Mouse (Mus musculus) cerebellum, adult (tissue): ENCODE measurements around the gene Adprm.

Experiments used
- ATAC-seq: cut with Nextera tagmentation; 2 replicates; pipeline ENCODE4 v1.9.2; 2017; ENCODE audit warnings: mild to moderate bottlenecking, moderate library complexity, mixed read lengths; ENCODE audit not compliant: insufficient number of reproducible peaks, low FRiP score, low TSS enrichment

Gene Adprm

GRCm38 (mm10) chr11:67077435-67077834 lies 25.0 kb upstream of the Adprm start:
- no peak for ATAC-seq

- ATAC-seq = no peak
Observed at GRCm38 (mm10) chr11:67076781-67077180, 24.4 kb upstream of the Adprm start.

GRCm38 (mm10) chr11:67075036-67075435 lies 22.6 kb upstream of the Adprm start:
- ATAC-seq = no peak

GRCm38 (mm10) chr11:67072615-67073130 lies 20.3 kb upstream of the Adprm start:
- ATAC-seq = no peak

- no peak for ATAC-seq
Observed at GRCm38 (mm10) chr11:67067741-67068140, 15.3 kb upstream of the Adprm start.

- ATAC-seq = no peak
Observed at GRCm38 (mm10) chr11:67062726-67063125, 10.3 kb upstream of the Adprm start.

- ATAC-seq = no peak
Observed at GRCm38 (mm10) chr11:67061311-67061710, 8.9 kb upstream of the Adprm start.

- no peak for ATAC-seq
Observed at GRCm38 (mm10) chr11:67054754-67055365, 2.5 kb upstream of the Adprm start.

GRCm38 (mm10) chr11:67051676-67052320 lies 596 bp downstream of the Adprm start:
- ATAC-seq = no peak

- ATAC-seq = no peak
Observed at GRCm38 (mm10) chr11:67049256-67049655, 3.1 kb downstream of the Adprm start.

- no peak for ATAC-seq
Observed at GRCm38 (mm10) chr11:67048496-67048895, 3.9 kb downstream of the Adprm start.

- no peak for ATAC-seq
Observed at GRCm38 (mm10) chr11:67047199-67047598, 5.2 kb downstream of the Adprm start.

GRCm38 (mm10) chr11:67044959-67045358 lies 7.4 kb downstream of the Adprm start:
- ATAC-seq = no peak

GRCm38 (mm10) chr11:67043007-67043406 lies 9.4 kb downstream of the Adprm start:
- ATAC-seq = no peak

- ATAC-seq = no peak
Observed at GRCm38 (mm10) chr11:67040483-67040882, 11.9 kb downstream of the Adprm start.

GRCm38 (mm10) chr11:67039799-67040198 lies 12.6 kb downstream of the Adprm start:
- no peak for ATAC-seq

GRCm38 (mm10) chr11:67036892-67037291 lies 15.5 kb downstream of the Adprm start:
- ATAC-seq = no peak

GRCm38 (mm10) chr11:67036229-67036628 lies 16.2 kb downstream of the Adprm start:
- no peak for ATAC-seq

GRCm38 (mm10) chr11:67034775-67035485 lies 17.5 kb downstream of the Adprm start:
- no peak for ATAC-seq

- no peak for ATAC-seq
Observed at GRCm38 (mm10) chr11:67031603-67031915, 20.8 kb downstream of the Adprm start.

GRCm38 (mm10) chr11:67030904-67031602 lies 21.3 kb downstream of the Adprm start:
- ATAC-seq = no peak
